Mouse (Mus musculus): Measurements from ENCODE around the gene Tfcp2l1. TPM values are rescaled to one million over a fixed set of nuclear protein-coding genes. Genes with fewer than 3 reads are reported as not detected.

Gene Tfcp2l1
- polyA plus RNA-seq, 1 experiment, result 0.05 TPM

DNA sequence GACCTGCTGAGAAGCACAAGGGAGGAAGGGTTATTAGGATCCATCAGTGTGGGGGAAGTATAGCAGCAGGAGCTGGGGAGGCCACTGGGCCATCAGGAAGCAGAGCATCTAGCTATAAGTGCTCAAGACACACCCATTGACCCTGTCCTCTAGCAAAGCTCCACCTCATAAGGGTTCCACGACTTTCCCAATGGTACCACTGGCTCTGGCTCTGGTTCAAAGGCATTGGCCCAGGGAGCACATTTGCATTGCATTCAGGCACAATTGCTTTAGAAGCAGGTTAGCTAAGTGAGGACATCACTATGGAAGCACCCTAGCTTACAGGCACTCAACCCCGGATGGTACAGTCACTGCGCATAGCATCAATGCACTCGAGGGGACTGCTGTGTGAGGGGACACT lies 46.4 kb downstream of the Tfcp2l1 start:
- H3K27ac ChIP-seq (ENCODE audit: insufficient read depth, low read length), result no peak overlapping the region
- 84% methylated on average over 4 of the region's 4 CpGs for WGBS
- H3K4me3 ChIP-seq (ENCODE audit: extremely low read depth, insufficient read depth, insufficient read length), result no peak overlapping the region
- no peak for DNase-seq (ENCODE audit: low read depth in 1 of 2, low spot score in 2 of 2)
- no peak for TF ChIP-seq POLR2A (IDR thresholded peaks at IDR 0.05; ENCODE audit: low read depth, low read length)
- no peak for TF ChIP-seq CTCF (IDR thresholded peaks at IDR 0.05; ENCODE audit: extremely low read depth, insufficient read depth, insufficient read length, insufficient replicate concordance)
- H3K4me1 ChIP-seq (ENCODE audit: control insufficient read depth, insufficient read depth, insufficient read length), result no peaks in the 10 kb centered on the region
- no peaks in the 10 kb centered on the region for H3K27me3 ChIP-seq (ENCODE audit: control insufficient read depth, insufficient read depth, low read length)
- H3K36me3 ChIP-seq (ENCODE audit: control insufficient read depth, insufficient read depth, low read length), result no peaks in the 10 kb centered on the region

DNA sequence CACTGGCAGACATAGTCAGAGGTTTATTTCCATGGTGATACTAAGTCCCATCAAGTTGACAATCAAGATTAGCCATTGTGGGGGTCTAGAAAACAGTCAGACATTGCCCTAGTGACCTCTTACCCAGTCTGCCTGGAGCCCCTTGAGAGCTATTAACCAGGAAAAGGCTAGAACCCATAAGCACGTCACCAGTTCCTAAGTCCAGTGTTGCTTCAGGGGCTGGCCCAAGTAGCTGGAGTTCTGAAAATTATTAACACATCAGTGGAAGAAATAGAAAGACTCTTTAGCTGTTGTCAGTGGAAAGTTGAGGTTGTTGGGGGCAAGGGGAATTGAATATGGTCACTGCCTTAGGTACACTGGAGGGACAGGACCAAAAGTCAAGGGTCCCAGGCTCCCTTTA lies 54.2 kb downstream of the Tfcp2l1 start:
- WGBS, result 95% methylated on average over 1 of the region's 1 CpGs
- no peak overlapping the region for H3K4me3 ChIP-seq (ENCODE audit: extremely low read depth, insufficient read depth, insufficient read length)
- H3K4me1 ChIP-seq (ENCODE audit: control insufficient read depth, insufficient read depth, insufficient read length), result no peaks in the 10 kb centered on the region
- H3K36me3 ChIP-seq (ENCODE audit: control insufficient read depth, insufficient read depth, low read length), result no peaks in the 10 kb centered on the region
- no peak overlapping the region for H3K27ac ChIP-seq (ENCODE audit: insufficient read depth, low read length)
- DNase-seq (ENCODE audit: low read depth in 1 of 2, low spot score in 2 of 2), result no peak
- no peaks in the 10 kb centered on the region for H3K27me3 ChIP-seq (ENCODE audit: control insufficient read depth, insufficient read depth, low read length)
- TF ChIP-seq POLR2A (IDR thresholded peaks at IDR 0.05; ENCODE audit: low read depth, low read length) (no peak), CTCF (IDR thresholded peaks at IDR 0.05; ENCODE audit: extremely low read depth, insufficient read depth, insufficient read length, insufficient replicate concordance) (no peak)

DNA sequence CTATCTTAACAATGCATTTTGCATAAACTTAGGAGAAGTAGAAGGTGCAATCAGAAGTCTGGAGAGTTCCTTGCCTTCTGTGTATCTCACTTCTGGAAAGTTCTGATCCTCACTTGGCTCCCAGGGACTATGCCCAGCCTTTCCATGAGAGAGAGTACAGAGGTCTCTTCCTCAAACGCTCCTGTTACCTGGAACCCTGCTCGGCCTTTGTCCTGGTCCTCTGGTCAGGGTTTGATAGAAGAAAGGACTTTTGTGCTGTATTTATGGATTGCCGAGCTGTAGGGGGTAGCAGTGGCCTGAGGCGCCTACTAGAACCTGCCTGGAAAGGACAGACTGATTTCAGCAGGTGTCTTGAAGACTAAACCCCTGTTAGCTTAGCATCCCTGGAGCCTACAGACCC lies 55.9 kb downstream of the Tfcp2l1 start:
- WGBS, result 85% methylated on average over 4 of the region's 4 CpGs

DNA sequence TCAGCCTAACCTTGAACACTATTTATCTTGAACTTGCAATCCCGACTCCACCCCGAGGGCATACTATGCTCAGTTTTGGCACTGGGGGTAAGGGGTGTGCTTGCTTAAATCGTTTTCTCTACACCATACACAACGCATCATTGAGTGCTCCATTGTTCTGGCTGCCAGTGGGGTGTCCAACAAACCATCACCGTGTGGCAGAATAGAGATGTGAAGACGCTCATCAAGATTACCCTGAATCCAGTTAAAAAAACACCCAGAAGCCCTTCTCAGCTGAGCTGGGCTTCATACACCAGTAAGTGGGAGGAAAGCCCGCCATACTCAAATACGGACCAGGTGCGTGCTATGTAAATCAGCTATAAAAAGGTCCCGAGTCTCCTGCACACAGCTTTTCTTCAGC lies 60.0 kb downstream of the Tfcp2l1 start:
- no peak for DNase-seq (ENCODE audit: low read depth in 1 of 2, low spot score in 2 of 2)
- Histone ChIP-seq H3K4me3 (ENCODE audit: extremely low read depth, insufficient read depth, insufficient read length) (no peak overlapping the region), H3K36me3 (ENCODE audit: control insufficient read depth, insufficient read depth, low read length) (no peaks in the 10 kb centered on the region), H3K4me1 (ENCODE audit: control insufficient read depth, insufficient read depth, insufficient read length) (no peaks in the 10 kb centered on the region), H3K27ac (ENCODE audit: insufficient read depth, low read length) (no peak overlapping the region), H3K27me3 (ENCODE audit: control insufficient read depth, insufficient read depth, low read length) (no peaks in the 10 kb centered on the region)
- no peak for TF ChIP-seq CTCF (IDR thresholded peaks at IDR 0.05; ENCODE audit: extremely low read depth, insufficient read depth, insufficient read length, insufficient replicate concordance)
- TF ChIP-seq POLR2A (IDR thresholded peaks at IDR 0.05; ENCODE audit: low read depth, low read length), result no peak
- 90% methylated on average over 10 of the region's 10 CpGs for WGBS

More for the DNA sequence above, 55.9 kb downstream of the Tfcp2l1 start:
- no peak overlapping the region for H3K27ac ChIP-seq (ENCODE audit: insufficient read depth, low read length)
- no peak for TF ChIP-seq CTCF (IDR thresholded peaks at IDR 0.05; ENCODE audit: extremely low read depth, insufficient read depth, insufficient read length, insufficient replicate concordance)
- TF ChIP-seq POLR2A (IDR thresholded peaks at IDR 0.05; ENCODE audit: low read depth, low read length), result no peak
- H3K27me3 ChIP-seq (ENCODE audit: control insufficient read depth, insufficient read depth, low read length), result no peaks in the 10 kb centered on the region
- no peak overlapping the region for H3K4me3 ChIP-seq (ENCODE audit: extremely low read depth, insufficient read depth, insufficient read length)
- H3K4me1 ChIP-seq (ENCODE audit: control insufficient read depth, insufficient read depth, insufficient read length), result no peaks in the 10 kb centered on the region
- DNase-seq (ENCODE audit: low read depth in 1 of 2, low spot score in 2 of 2), result no peak
- no peaks in the 10 kb centered on the region for H3K36me3 ChIP-seq (ENCODE audit: control insufficient read depth, insufficient read depth, low read length)

DNA sequence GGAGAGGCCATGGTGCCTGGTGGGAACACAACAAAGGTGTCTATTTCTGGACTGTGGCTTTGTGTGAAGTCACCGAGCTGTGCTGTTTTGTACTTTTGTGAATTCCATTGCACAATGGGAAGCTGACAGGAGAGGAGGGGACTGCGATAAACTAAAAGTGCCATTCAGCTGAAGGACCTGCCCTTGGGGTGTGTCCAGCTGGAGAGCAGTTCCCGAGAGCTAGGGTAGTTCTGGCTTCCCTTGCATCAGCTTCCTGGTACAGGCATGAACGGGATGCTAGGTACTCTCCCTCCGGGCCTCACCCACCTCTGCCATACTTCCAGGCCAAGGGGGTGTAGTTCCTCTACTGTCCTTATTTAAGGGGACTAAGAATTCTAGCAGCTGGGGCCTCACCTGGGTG lies 62.1 kb downstream of the Tfcp2l1 start:
- 82% methylated on average over 5 of the region's 5 CpGs for WGBS
- TF ChIP-seq CTCF (IDR thresholded peaks at IDR 0.05; ENCODE audit: extremely low read depth, insufficient read depth, insufficient read length, insufficient replicate concordance) (no peak), POLR2A (IDR thresholded peaks at IDR 0.05; ENCODE audit: low read depth, low read length) (no peak)

DNA sequence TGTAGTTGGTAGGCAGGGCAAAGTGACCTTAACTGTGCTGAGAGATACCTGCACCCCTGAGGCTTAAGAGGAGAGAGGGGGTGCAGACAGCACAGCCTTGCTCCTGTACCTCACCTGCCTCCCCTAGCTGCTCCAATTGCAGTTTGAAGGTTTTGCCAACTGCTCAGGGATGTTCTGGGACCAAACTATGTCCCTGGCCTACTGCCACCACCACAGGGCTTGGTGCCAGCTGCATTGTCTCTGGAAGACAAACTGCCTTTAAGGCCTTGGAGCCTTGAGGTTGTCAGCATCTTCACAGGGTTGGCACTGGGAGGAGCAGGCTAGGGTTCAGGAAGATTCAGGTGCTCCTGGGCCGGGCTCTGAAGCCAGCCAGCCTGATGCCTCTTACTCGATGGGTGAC lies 66.7 kb downstream of the Tfcp2l1 start:
- Histone ChIP-seq H3K4me3 (ENCODE audit: extremely low read depth, insufficient read depth, insufficient read length) (no peak overlapping the region), H3K4me1 (ENCODE audit: control insufficient read depth, insufficient read depth, insufficient read length) (no peaks in the 10 kb centered on the region), H3K27me3 (ENCODE audit: control insufficient read depth, insufficient read depth, low read length) (no peaks in the 10 kb centered on the region), H3K27ac (ENCODE audit: insufficient read depth, low read length) (no peak overlapping the region), H3K36me3 (ENCODE audit: control insufficient read depth, insufficient read depth, low read length) (no peaks in the 10 kb centered on the region)
- 78% methylated on average over 2 of the region's 2 CpGs for WGBS
- TF ChIP-seq POLR2A (IDR thresholded peaks at IDR 0.05; ENCODE audit: low read depth, low read length) (no peak), CTCF (IDR thresholded peaks at IDR 0.05; ENCODE audit: extremely low read depth, insufficient read depth, insufficient read length, insufficient replicate concordance) (no peak)
- DNase-seq (ENCODE audit: low read depth in 1 of 2, low spot score in 2 of 2), result no peak

More for the DNA sequence above, 62.1 kb downstream of the Tfcp2l1 start:
- no peak overlapping the region for H3K27ac ChIP-seq (ENCODE audit: insufficient read depth, low read length)
- no peaks in the 10 kb centered on the region for H3K27me3 ChIP-seq (ENCODE audit: control insufficient read depth, insufficient read depth, low read length)
- no peaks in the 10 kb centered on the region for H3K36me3 ChIP-seq (ENCODE audit: control insufficient read depth, insufficient read depth, low read length)
- no peak overlapping the region for H3K4me3 ChIP-seq (ENCODE audit: extremely low read depth, insufficient read depth, insufficient read length)
- no peaks in the 10 kb centered on the region for H3K4me1 ChIP-seq (ENCODE audit: control insufficient read depth, insufficient read depth, insufficient read length)
- no peak for DNase-seq (ENCODE audit: low read depth in 1 of 2, low spot score in 2 of 2)

DNA sequence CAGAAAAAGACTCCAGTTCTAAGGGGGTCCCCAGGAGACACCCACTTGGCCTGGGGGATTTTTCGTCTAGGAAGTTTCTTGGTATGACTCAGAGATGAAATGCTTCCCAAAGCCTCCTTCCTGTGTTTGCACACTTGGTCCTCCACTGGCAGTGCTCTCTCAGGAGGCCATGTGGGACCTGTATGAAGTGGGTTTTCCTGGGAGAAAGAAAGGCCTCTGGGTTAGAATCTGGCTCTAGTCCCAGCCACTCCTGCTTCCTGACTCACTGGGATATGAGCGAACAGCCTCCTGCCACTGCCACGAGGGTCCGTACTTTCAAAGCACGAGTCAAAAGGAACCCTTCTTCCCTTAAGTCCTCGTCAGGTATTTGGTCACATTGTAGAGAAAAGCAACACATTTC lies 70.2 kb downstream of the Tfcp2l1 start:
- H3K4me1 ChIP-seq (ENCODE audit: control insufficient read depth, insufficient read depth, insufficient read length), result no peaks in the 10 kb centered on the region
- 87% methylated on average over 6 of the region's 6 CpGs for WGBS
- no peaks in the 10 kb centered on the region for H3K36me3 ChIP-seq (ENCODE audit: control insufficient read depth, insufficient read depth, low read length)
- no peak overlapping the region for H3K27ac ChIP-seq (ENCODE audit: insufficient read depth, low read length)
- no peak overlapping the region for H3K4me3 ChIP-seq (ENCODE audit: extremely low read depth, insufficient read depth, insufficient read length)
- no peak for DNase-seq (ENCODE audit: low read depth in 1 of 2, low spot score in 2 of 2)
- TF ChIP-seq CTCF (IDR thresholded peaks at IDR 0.05; ENCODE audit: extremely low read depth, insufficient read depth, insufficient read length, insufficient replicate concordance), result no peak
- no peak for TF ChIP-seq POLR2A (IDR thresholded peaks at IDR 0.05; ENCODE audit: low read depth, low read length)
- H3K27me3 ChIP-seq (ENCODE audit: control insufficient read depth, insufficient read depth, low read length), result no peaks in the 10 kb centered on the region

Measured in spleen, adult 2 months (tissue).